Mouse (Mus musculus): ENCODE data around the gene C2cd5. TPM values are rescaled to one million over a fixed set of nuclear protein-coding genes. Genes with fewer than 3 reads are reported as not detected.
A peak's percentile ranks its signal among the peaks of the same experiment; 100 is the strongest.
"Not testable (repeated sequence)": the region's sequence is repeated elsewhere in the genome, so short reads cannot be mapped to it uniquely, and the experiment has no call there.

C2cd5 gene
- polyA plus RNA-seq (2016; fragmentation: Nextera tagmentation; extraction: Ambion mirVana) = 45.1 and 48.1 TPM in 2 replicates

GRCm38 (mm10) chr6:143099681-143100382, at the start of gene C2cd5:
TSS of gene C2cd5 (minus strand) at chr6:143100141.
- peaks cover 13% of the 10 kb centered on the region for H3K36me3 ChIP-seq
- no peaks in the 10 kb centered on the region for H3K27me3 ChIP-seq (replicated peaks)
- peak within 1 kb of the TSS; percentile 87 for H3K9ac ChIP-seq
- no peaks in the 10 kb centered on the region for H3K4me1 ChIP-seq
- H3K9me3 ChIP-seq = no peaks in the 10 kb centered on the region
- peak; percentile 96 for ATAC-seq (ENCODE audit: low FRiP score, low read depth)
- H3K4me3 ChIP-seq = peak within 1 kb of the TSS; percentile 88
- H3K4me2 ChIP-seq (replicated peaks) = peak within 1 kb of the TSS; percentile 63
- under 1% methylated on average over 75 of the region's 75 CpGs for whole genome bisulfite sequencing
- H3K27ac ChIP-seq = peak within 1 kb of the TSS; percentile 92

- Histone ChIP-seq H3K4me1 (peaks cover 5% of the 10 kb centered on the region; the same call in 1 of the 2 replicates), H3K36me3 (no peaks in the 10 kb centered on the region), H3K4me2 (replicated peaks) (no peak overlapping the region), H3K9ac (no peak overlapping the region), H3K27me3 (replicated peaks) (no peaks in the 10 kb centered on the region), H3K27ac (no peak overlapping the region), H3K9me3 (no peaks in the 10 kb centered on the region), H3K4me3 (no peak overlapping the region)
- ATAC-seq (ENCODE audit: low FRiP score, low read depth) = no peak
Measured at GRCm38 (mm10) chr6:143148868-143149267, 48.9 kb upstream of the C2cd5 start.

GRCm38 (mm10) chr6:143146756-143147155, 46.8 kb upstream of the C2cd5 start:
- Histone ChIP-seq H3K9me3 (no peaks in the 10 kb centered on the region), H3K4me2 (replicated peaks) (no peak overlapping the region), H3K9ac (no peak overlapping the region), H3K27ac (no peak overlapping the region), H3K36me3 (no peaks in the 10 kb centered on the region), H3K4me1 (0 out of 2 replicates have a peak, but pooled peaks cover 4% of the 10 kb centered on the region), H3K27me3 (replicated peaks) (no peaks in the 10 kb centered on the region), H3K4me3 (no peak overlapping the region)
- no peak for ATAC-seq (ENCODE audit: low FRiP score, low read depth)
- WGBS = 73% methylated on average over 8 of the region's 8 CpGs

GRCm38 (mm10) chr6:143145051-143145450, 45.1 kb upstream of the C2cd5 start:
- no peaks in the 10 kb centered on the region for H3K27me3 ChIP-seq (replicated peaks)
- 56% methylated on average over 7 of the region's 7 CpGs for WGBS
- H3K36me3 ChIP-seq = no peaks in the 10 kb centered on the region
- no peak overlapping the region for H3K4me3 ChIP-seq
- H3K9me3 ChIP-seq = no peaks in the 10 kb centered on the region
- no peak for ATAC-seq (ENCODE audit: low FRiP score, low read depth)
- H3K4me2 ChIP-seq (replicated peaks) = no peak overlapping the region
- no peak overlapping the region for H3K9ac ChIP-seq
- 0 out of 2 replicates have a peak, but pooled peaks cover 4% of the 10 kb centered on the region for H3K4me1 ChIP-seq
- no peak overlapping the region for H3K27ac ChIP-seq

- WGBS = 86% methylated on average over 2 of the region's 2 CpGs
- no peak overlapping the region for H3K9ac ChIP-seq
- no peaks in the 10 kb centered on the region for H3K9me3 ChIP-seq
- H3K4me2 ChIP-seq (replicated peaks) = no peak overlapping the region
- 0 out of 2 replicates have a peak, but pooled peaks cover 4% of the 10 kb centered on the region for H3K4me1 ChIP-seq
- H3K27me3 ChIP-seq (replicated peaks) = no peaks in the 10 kb centered on the region
- no peaks in the 10 kb centered on the region for H3K36me3 ChIP-seq
- no peak for ATAC-seq (ENCODE audit: low FRiP score, low read depth)
- no peak overlapping the region for H3K27ac ChIP-seq
- no peak overlapping the region for H3K4me3 ChIP-seq
Measured at GRCm38 (mm10) chr6:143144556-143144955, 44.6 kb upstream of the C2cd5 start.

GRCm38 (mm10) chr6:143143775-143144273, 43.9 kb upstream of the C2cd5 start:
- ATAC-seq (ENCODE audit: low FRiP score, low read depth) = no peak
- 15% methylated on average over 19 of the region's 19 CpGs for WGBS
- no peak overlapping the region for H3K27ac ChIP-seq

GRCm38 (mm10) chr6:143143321-143143720, 43.4 kb upstream of the C2cd5 start:
- 0 out of 2 replicates have a peak, but pooled peaks cover 4% of the 10 kb centered on the region for H3K4me1 ChIP-seq
- 86% methylated on average over 9 of the region's 9 CpGs for WGBS
- no peaks in the 10 kb centered on the region for H3K36me3 ChIP-seq
- H3K4me2 ChIP-seq (replicated peaks) = peak overlapping the region; percentile 57
- H3K9ac ChIP-seq = no peak overlapping the region
- H3K4me3 ChIP-seq = no peak overlapping the region
- no peaks in the 10 kb centered on the region for H3K9me3 ChIP-seq
- no peak for ATAC-seq (ENCODE audit: low FRiP score, low read depth)
- no peak overlapping the region for H3K27ac ChIP-seq
- H3K27me3 ChIP-seq (replicated peaks) = no peaks in the 10 kb centered on the region

More at GRCm38 (mm10) chr6:143143775-143144273, 43.9 kb upstream of the C2cd5 start:
- Histone ChIP-seq H3K9ac (0 out of 2 replicates have a peak overlapping the region, but pooled peaks have one; percentile 13), H3K4me2 (replicated peaks) (peak overlapping the region; percentile 57), H3K27me3 (replicated peaks) (no peaks in the 10 kb centered on the region), H3K4me3 (no peak overlapping the region; the same call in 1 of the 2 replicates), H3K4me1 (0 out of 2 replicates have a peak, but pooled peaks cover 4% of the 10 kb centered on the region), H3K9me3 (no peaks in the 10 kb centered on the region), H3K36me3 (no peaks in the 10 kb centered on the region)

- WGBS = 96% methylated on average over 4 of the region's 4 CpGs
- no peak for ATAC-seq (ENCODE audit: low FRiP score, low read depth)
- Histone ChIP-seq H3K4me3 (no peak overlapping the region), H3K36me3 (no peaks in the 10 kb centered on the region), H3K4me2 (replicated peaks) (no peak overlapping the region), H3K9me3 (no peaks in the 10 kb centered on the region), H3K4me1 (0 out of 2 replicates have a peak, but pooled peaks cover 4% of the 10 kb centered on the region), H3K9ac (no peak overlapping the region), H3K27me3 (replicated peaks) (no peaks in the 10 kb centered on the region), H3K27ac (no peak overlapping the region)
Measured at GRCm38 (mm10) chr6:143142861-143143260, 42.9 kb upstream of the C2cd5 start.

GRCm38 (mm10) chr6:143141624-143142592, 42.0 kb upstream of the C2cd5 start:
- ATAC-seq (ENCODE audit: low FRiP score, low read depth); H3K36me3 ChIP-seq; H3K27me3 ChIP-seq (replicated peaks); H3K9me3 ChIP-seq; H3K9ac ChIP-seq; H3K4me3 ChIP-seq; H3K4me2 ChIP-seq (replicated peaks); H3K27ac ChIP-seq; H3K4me1 ChIP-seq: not testable (repeated sequence)
- 77% methylated on average over 10 of the region's 10 CpGs for WGBS

GRCm38 (mm10) chr6:143140884-143141283, 40.9 kb upstream of the C2cd5 start:
- H3K36me3 ChIP-seq = no peaks in the 10 kb centered on the region
- no peak overlapping the region for H3K27ac ChIP-seq
- no peak overlapping the region for H3K4me2 ChIP-seq (replicated peaks)
- no peaks in the 10 kb centered on the region for H3K9me3 ChIP-seq
- no peak for ATAC-seq (ENCODE audit: low FRiP score, low read depth)
- no peaks in the 10 kb centered on the region for H3K27me3 ChIP-seq (replicated peaks)
- H3K4me3 ChIP-seq = no peak overlapping the region
- 86% methylated on average over 9 of the region's 9 CpGs for WGBS
- H3K9ac ChIP-seq = no peak overlapping the region
- 0 out of 2 replicates have a peak, but pooled peaks cover 4% of the 10 kb centered on the region for H3K4me1 ChIP-seq

GRCm38 (mm10) chr6:143139417-143139816, 39.5 kb upstream of the C2cd5 start:
- Histone ChIP-seq H3K4me1 (0 out of 2 replicates have a peak, but pooled peaks cover 4% of the 10 kb centered on the region), H3K27ac (no peak overlapping the region), H3K4me3 (no peak overlapping the region), H3K4me2 (replicated peaks) (no peak overlapping the region), H3K27me3 (replicated peaks) (no peaks in the 10 kb centered on the region), H3K9me3 (no peaks in the 10 kb centered on the region), H3K36me3 (no peaks in the 10 kb centered on the region), H3K9ac (no peak overlapping the region)
- no peak for ATAC-seq (ENCODE audit: low FRiP score, low read depth)
- 92% methylated on average over 2 of the region's 2 CpGs for WGBS

- ATAC-seq (ENCODE audit: low FRiP score, low read depth) = no peak
- Histone ChIP-seq H3K27me3 (replicated peaks) (no peaks in the 10 kb centered on the region), H3K27ac (no peak overlapping the region), H3K9ac (no peak overlapping the region), H3K4me1 (no peaks in the 10 kb centered on the region), H3K36me3 (no peaks in the 10 kb centered on the region), H3K9me3 (no peaks in the 10 kb centered on the region), H3K4me3 (no peak overlapping the region), H3K4me2 (replicated peaks) (no peak overlapping the region)
- 80% methylated on average over 5 of the region's 5 CpGs for WGBS
Measured at GRCm38 (mm10) chr6:143137341-143137740, 37.4 kb upstream of the C2cd5 start.
